Mouse (Mus musculus): ENCODE measurements around the gene Gm11733.

Gene Gm11733

DNA sequence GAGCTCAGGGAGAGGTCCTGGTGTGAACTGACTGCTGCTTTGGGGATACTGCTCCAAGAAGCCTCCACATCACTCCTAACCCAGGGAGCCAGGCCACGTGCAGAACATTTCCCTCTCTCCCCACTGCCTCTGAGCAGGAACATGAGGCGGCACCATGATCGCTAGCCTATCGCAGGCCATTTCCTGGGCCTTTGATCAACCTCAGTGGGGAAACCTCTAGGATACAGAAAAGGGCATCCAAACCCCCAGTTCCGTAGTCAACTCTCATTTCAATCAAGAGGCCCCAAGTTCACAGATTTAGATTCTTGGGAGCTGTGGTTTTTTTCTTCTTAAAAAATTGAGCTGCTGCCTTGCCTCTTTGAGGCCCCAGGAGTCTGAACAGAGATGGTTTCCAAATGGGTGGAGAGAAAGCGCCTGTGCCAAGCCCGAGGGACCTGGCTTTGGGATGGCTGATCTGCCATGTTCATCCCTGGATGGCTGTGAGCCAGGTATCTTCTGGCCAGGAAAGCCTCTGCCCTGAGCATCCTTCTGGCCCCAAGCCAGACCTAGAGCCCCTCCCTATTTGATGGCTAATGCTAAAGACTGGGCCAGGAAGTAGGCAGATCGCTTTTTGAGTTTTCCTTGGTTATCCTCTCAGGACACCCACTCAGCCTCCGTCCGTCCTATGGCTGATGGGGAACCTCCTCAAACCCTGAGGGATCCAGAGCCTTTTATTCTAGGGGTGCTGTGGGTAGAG, 5.7 kb upstream of the Gm11733 start:
- no peak for DNase-seq (ENCODE audit: low spot score)

DNA sequence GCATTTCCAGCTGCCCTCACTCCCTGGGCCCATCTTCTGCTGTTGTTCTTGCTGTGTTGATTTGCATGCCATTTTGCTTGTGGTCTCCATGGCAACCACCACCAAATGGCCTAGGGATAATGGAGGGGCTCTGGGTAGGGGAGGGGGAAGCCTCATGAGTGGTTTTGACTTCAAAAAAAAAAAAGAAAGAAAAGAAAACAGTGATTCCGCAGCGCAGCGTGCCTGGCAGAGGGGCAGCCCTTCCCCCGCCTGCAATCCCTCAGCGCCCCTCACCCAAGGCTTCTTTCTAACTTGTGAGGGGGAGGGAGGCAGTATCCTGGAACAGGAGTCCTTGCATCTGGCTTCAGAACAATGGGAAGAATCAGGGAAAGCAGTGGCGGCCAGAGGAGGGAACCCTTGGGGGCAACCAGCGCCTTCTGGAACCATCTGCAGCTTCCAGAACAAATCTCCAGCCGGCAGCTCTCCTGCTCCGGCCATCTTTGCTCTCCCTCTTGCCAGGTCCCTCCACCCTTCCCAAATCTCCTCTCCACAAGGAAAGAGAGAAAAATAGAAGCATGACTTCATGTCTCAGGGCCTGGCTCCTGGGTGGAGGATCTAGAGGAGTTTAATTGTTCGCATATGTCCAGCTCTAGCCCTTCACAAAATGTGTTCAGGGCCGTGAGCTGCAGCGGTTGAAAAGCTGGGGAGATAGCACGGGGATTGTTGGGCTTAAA, 5.0 kb upstream of the Gm11733 start:
- peak; percentile 7 for DNase-seq (ENCODE audit: low spot score)

DNA sequence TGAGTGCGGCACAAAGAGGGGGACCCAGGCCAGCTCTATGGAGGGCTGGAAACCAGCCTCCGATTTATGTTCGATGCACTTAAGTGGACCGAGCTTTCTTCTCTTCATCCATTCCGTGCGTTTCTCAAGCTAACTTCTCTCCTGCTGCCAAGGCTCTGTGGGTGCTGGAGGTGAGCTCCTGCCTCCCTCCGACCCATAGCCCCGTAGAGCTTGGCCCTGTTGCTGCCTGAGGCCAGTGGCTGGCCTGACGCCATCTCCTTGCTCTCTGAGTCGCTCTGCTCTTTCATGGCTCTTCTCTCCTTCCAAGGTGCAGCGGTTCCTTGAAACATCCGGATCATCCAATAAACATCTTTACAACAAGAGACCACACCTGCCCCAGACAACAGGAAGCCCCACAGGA, 4.4 kb upstream of the Gm11733 start:
- no peak for DNase-seq (ENCODE audit: low spot score)

DNA sequence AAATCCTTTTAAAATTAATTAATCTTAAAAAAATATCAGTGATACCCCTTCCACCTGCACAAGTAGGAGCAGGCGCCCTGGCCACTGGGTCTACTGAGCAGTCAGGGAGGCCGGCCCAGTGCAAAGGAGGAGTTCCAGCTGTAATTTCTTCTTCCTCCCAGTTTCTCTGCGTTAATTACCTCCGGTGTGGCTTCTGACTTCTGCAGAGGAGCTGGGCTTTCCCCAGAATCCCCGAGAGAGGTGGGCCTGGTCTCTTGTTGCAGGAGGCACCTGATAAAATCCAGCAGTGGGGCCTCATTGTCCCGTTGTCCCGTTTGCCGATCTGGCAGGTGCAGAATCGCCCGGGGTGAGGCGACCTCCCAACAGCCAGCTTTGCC, 1.9 kb upstream of the Gm11733 start:
- DNase-seq (ENCODE audit: low spot score), result no peak

DNA sequence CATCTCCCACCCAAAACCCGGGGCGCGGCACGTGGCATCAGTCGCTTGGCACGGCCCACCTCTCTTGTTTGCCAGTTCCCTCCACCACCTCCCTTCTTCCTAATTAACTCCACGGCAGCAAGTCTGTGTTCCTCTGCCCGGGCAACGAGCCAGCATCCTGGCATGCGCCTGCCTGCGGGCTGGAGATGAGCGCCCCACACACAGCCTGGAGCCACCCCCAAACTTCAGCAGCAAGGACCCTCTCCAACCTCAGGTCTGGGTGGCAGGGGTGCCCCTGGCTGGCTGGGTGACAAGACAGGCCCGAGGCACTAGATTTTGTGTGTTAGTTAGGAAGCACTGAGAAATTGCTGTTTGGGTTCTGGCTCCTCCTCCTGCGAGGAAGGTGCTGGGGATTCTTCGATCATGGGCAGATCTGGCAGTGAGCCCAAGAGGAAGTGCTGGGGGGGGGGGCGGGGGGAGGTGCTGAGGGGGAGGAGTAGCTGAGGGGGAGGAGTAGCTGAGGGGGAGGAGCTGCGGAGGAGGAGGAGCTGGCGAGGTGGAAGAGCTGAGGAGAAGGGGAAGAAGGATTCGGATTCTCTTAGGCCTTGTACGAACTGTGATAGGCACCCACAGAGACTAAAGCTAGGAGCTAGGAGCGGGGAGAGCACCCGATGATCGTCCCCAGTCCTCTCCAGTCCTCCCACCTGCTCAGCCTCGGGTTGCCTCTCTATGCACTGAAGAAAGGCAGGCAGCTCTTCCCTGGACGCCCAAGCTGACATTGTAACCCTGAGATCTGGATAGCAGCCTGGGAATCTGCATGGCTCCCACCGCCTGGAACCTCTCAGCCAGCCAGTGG, 1.3 kb upstream of the Gm11733 start:
- peak; percentile 56 for DNase-seq (ENCODE audit: low spot score)

DNA sequence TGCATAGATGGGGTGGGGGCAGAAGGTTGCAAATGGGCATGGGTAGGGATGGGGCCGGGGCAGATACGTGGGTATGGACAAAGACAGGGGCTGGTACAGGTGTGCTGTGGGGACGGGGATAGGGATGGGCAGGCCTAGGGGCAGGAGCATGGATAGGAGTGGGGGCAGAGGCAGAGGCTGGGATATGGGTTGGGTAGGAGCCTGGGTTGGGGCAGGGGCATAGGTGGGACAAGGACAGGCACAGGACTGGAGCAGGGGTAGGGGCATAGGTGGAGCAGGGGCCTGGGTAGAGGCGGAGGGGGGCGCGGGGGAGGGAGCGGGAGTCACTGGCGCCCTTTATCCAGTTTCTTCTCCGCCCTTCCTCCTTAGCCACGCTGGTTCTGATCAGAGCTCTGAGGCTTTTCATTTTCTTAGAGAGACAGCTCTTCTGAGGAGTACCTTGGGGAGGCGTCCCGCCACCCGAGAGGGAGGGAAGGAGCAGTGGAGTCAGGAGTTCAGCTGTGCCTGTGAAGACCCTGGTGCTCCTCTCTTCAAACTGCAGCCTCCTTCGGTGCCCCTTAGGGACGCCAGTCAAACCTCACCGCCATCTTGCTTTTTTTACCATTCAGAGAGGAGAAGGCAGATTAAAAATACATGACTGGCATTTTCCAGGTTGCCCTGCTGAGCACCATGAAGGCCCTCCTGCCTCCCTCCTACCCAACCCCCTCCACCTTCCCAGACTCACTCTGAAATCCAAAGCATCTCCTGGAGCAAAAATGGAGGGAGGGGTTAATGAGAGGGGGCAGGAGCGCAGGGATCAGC, 7.4 kb downstream of the Gm11733 start:
- DNase-seq (ENCODE audit: low spot score), result no peak

DNA sequence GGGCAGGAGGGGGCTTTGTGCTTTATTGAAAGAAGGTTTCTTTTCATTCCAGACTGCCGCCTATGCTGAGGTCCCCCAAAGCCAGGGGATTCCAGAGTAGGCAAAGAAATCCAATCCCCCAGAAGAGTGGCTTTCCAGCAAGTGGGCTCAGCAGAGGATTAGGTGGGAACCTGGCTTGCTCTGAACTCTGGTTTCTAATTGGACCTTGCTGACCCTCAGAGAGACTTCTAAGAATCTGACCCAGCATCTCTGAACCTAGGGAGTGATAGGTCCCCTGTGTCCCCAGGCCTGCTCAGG, 8.0 kb downstream of the Gm11733 start:
- no peak for DNase-seq (ENCODE audit: low spot score)

DNA sequence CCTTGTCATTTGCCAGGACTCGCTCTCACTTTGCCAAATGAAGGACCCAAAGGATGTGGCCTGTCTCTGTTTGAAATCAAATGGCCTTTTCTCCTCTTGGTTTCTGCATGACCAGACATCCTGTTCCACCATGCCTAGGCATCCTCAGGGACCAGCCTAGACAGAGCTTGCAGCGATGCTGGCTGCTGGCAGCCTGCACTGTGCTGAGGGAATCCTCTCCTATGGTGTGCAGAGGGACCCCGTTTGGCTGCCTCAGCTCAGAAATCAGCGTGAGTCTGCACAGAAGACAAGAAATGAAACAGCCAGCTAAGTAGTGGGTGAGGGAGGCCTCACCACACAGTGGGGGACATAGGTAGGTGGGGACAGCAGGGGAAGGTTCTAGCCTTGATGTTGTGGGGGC, 12.6 kb downstream of the Gm11733 start:
- no peak for DNase-seq (ENCODE audit: low spot score)

DNA sequence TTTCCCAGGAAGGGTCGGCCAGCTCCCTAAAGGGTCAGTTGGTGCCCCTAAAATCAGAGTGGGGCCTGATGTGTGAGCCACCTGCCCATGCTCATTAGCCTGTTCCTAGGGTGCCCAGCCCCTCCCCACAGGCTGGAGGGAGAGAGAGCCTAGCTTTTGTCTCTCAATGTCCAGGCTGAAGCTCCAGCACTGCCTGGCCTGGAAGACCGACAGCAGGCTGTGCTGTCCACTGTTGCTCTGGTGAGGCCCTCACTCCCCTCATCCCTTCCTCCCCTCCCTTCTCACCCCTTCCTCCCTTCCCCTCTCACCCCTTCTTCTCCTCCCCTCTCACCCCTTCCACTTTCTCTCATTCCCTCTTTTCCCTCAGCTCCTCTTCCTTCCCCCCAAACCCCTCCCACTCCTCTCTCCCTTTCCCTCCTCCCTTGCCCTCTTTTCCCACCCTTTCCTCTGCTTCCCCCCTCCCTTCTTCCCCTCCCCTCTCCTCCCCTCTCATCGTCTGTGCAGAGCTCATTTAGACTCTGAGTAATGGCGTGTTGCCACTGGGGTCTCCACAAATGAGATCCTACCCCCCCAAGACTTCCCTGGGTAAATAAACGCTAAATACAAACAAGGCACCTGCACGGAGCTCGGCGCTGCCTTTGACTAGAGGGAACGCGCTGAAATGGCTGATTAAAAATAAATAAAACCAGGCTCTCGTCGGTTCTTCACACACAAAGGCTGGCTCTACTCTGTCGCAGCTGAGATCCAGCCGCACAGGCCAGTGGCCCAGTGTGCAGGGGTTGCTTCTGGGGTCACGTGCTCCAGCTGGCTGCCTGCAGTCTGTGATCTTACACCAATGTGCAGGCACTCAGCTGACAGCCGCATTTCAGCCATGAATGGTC, 13.3 kb downstream of the Gm11733 start:
- no peak for DNase-seq (ENCODE audit: low spot score)

DNA sequence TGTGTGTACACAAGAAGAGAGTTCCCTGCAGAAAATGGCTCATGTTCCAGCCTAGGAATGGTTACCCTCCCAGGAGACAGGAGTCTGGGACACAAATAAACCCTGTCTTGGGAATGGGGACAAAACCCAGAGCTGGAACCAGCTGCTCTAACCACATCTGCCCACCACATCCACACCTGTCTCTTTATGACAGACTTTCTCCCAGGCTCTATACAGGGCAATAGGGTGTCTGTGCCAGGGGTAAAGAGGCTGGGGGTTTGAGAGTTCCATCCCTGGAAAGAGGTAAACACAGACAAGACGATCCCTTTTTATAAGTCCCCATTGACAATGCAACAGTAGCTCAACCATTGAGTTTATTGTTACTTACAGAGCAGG, 14.0 kb downstream of the Gm11733 start:
- no peak for DNase-seq (ENCODE audit: low spot score)

DNA sequence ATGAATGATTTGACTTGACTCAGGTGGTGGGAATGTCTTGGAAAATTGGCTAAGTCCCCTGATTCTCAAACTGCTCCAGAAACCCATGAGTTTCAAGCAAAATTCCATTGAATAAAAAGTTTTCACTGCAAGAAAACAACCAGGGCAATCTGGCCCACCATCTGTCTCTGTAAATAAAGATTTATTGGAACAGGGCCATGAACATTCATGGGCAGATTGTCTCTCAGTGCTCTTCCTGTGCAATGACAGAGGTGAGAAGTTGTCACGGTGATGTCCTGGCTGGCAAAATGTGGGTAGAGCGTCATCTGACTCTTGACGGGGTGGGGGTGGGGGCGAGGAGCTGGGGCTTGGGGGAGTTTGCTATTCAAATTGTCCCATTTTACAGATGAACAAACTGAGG, 24.8 kb downstream of the Gm11733 start:
- DNase-seq (ENCODE audit: low spot score), result no peak

DNA sequence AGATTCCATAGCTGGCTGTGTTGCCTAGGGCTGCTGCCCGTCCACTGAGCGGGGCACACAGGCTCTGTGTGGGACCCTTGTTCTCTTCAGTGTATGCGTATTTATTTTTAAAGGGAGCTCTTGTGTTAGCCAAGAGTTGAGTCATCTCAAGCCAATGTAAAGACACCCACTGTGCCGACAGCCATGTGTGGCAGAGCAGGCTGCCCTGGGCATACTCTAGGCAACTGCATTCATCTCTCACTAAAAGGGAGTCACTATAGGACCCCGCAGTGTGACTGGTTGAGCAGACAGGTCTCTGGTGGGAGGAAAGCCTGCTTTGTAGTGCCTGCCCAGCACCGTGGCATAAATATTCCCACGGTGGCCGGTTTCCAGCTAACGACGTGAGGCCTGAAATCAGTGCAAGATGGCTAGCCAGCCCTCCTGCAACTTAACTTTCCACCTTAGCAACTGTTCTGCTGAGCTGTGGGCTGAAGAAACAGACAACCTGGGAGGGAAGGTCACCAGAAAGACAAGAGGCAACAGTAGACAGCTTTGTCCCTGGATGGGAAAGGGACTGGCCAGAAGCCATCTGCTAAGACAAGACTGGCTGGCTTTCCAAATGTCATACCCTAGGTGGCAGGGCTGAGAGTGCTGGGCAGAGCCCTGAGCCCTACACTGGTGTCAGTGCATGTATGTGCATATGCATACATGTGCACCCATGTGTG, 31.7 kb downstream of the Gm11733 start:
- DNase-seq (ENCODE audit: low spot score), result no peak

DNA sequence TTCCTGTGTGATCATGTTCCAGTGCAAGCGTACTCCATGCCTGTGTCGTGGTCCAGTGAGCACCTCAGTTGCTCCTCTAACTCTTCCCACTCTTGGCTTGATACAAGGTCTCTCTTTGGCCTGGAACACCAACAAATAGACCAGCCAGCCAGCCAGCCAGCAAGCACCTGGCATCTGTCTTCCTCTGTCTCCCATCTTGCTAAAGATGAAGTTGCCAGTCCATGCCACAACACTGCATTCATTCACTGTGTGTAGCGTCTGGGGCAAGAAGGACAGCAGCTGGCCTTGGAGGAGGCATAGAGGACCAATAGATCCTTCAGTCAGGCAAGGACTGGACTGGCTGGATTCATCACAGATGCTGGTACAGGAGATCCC, 32.2 kb downstream of the Gm11733 start:
- no peak for DNase-seq (ENCODE audit: low spot score)

DNA sequence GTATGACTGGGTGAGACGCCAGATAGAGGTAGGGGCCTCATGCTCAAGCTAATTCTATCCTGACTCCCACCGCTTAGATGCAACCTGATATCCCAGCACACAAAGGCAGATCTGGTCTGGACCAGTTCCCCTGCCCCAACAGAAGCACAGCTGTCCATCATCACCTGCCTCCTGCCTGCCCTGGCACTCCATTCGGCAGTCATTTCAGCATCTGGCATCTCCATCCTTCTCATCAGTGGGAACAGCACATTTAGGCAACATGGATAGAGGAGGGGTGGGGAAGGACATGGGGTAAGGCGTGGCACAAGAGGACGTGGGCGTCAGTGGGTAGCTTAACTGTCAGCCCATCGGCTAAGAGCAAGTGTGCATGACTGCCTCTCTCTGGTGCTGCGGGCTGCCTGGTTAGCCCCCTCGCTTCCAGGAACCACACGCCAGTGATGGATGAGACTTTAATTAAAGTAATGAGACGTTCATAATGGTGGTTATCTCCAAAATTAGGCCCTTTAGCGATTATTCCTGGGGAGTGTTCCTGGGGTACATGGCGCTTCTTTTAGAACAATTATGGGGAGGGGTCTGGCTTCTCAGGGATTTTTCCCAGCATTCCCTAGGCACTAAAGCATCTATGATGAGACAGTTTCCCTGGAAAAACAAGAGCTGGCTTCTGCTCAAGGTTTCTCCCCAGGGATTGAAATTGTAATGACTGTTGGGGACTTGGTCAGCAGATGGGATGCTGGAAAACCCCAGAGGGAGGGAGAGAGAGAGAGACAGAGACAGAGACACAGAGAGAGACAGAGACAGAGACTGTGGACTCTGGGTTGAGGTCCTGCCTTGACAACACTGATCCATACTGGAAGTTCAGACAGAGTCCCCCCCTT, 38.0 kb downstream of the Gm11733 start:
- DNase-seq (ENCODE audit: low spot score), result no peak

DNA sequence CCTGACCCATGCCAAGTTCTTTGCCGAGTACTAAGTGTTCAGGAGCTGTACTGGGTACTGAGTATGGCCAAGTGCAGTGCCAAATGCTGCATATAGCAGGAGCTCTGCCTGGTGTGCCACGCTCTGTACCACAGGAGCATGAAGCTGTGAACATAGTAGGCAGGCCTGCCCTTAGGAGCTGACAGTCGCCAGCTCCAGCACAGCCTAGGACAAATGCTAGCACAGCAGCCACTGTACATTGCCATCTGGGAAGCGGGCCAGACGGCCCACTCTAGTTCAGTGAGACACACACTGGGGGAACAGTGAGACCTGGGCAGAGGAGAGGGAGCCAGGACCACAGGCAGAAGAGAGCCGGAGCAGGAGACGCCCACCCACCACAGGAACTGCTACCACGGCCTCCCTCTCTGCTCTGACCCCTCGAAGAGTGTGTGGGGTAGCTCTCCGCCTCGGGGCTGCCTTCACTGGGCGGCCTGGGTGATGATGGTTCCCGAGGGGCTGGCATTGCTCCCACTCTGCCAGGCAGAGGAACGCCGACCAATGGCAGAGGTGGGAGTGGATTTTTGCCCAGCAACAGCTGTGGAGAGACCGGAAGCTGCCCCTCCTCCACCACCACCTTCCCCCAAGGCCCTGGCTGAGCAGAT, 38.8 kb downstream of the Gm11733 start:
- peak; percentile 24 for DNase-seq (ENCODE audit: low spot score)

DNA sequence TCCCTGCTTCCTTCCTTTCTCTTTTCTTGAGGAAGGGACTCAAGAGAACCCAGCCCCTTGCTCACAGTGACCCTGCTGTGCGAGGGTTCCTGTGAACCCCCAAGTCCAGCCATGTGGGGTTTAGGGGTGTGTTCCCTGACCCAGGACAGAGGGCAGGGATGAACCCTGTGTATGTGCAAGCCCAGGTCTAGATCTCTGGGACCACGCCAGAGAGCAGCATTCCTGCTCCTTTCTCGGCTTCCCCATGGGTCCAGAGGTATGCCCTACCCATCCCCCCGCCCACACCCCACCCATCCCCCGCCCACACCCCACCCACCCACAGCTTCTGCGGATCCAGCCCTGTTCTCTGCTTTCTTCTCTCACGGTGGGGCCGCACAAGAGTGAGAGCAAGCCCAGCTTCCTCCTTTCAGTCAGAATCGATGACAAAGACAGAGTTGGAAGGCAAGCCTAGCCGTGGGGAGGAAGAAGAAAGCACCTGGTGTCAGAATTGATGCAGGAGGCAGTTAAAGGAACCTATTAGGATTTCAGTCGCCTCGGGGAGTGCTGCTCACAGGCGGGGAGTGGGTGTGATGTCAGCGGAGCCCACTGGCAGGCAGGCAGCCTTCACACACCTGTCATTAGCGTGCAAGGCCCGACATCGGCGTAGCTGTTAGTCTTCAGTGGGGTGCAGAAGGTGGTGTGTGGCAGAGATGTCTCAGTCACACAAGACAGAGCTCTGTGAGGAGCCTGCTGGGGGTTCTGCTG, 41.6 kb downstream of the Gm11733 start:
- no peak for DNase-seq (ENCODE audit: low spot score)

DNA sequence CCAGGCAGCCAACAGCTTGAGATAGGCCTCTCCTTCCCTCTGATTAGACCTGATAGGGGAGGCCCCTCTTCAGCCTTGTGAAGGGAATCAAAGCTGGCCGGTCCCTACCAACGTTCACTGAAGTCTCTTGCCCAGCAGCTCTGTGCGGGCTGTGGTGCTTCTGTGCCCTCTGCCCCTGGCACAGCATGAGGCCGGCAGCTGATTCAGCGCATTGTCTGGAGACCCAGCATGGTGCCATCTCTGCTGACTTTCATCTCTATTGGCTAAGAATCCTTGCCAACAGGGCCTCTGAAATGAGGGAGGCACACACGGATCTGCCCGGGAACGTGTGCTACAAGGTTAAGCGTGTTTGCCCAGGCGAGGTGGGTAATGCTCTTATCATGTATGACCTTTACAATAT, 48.2 kb downstream of the Gm11733 start:
- DNase-seq (ENCODE audit: low spot score), result no peak

DNA sequence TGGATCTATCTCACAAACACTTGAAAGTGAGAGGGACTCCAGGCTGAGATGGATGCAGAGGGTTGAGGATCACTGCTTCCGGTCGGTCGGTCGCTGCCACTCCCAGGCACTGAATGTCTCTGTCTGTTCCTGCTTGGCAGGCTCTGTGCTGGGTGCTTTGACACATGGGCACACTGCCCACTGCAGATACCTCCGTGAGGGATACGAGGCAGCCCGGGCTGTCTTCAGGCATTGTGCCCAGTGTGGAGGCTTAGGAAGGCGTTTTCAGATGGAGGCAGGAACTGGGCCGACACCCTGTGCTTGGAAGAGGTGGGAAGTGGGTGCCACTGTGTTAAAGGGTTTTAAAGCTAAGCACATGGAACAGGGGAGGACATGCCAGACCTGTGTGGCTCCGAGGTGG, 50.7 kb downstream of the Gm11733 start:
- DNase-seq (ENCODE audit: low spot score), result no peak

Data from ovary, postnatal 10 days (tissue).